Mouse (Mus musculus) forebrain, embryonic 15.5 days (tissue): ENCODE results near the gene Acsl4. TPM values are rescaled to one million over a fixed set of nuclear protein-coding genes. Genes with fewer than 3 reads are reported as not detected.

Experiments
- ATAC-seq: fragments of 200-750 bp; cut with Nextera tagmentation; replicated peaks from 2 replicates; pipeline ENCODE4 v1.8.0; 2017; ENCODE audit warnings: mild to moderate bottlenecking, moderate TSS enrichment, moderate library complexity
- H3K27ac ChIP-seq: fragments of 300-500 bp; sonication (generic); replicated peaks from 2 replicates; pipeline ENCODE4 v1.5.1; 2015; ENCODE audit warnings: mild to moderate bottlenecking, inconsistent platforms
- H3K27me3 ChIP-seq: fragments of 300-500 bp; sonication (generic); 2 replicates; pipeline ENCODE4 v1.6.1; 2015; ENCODE audit warnings: inconsistent platforms
- H3K36me3 ChIP-seq: fragments of 300-500 bp; sonication (generic); 2 replicates; pipeline ENCODE4 v1.6.1; 2015; ENCODE audit warnings: mild to moderate bottlenecking, inconsistent platforms
- H3K4me1 ChIP-seq: fragments of 300-500 bp; sonication (generic); 2 replicates; pipeline ENCODE4 v1.6.1; 2015; ENCODE audit warnings: inconsistent platforms
- H3K4me2 ChIP-seq: fragments of 300-500 bp; sonication (generic); replicated peaks from 2 replicates; pipeline ENCODE4 v1.6.1; 2015; ENCODE audit warnings: mild to moderate bottlenecking, inconsistent platforms
- H3K4me3 ChIP-seq: fragments of 300-500 bp; sonication (generic); 2 replicates; pipeline ENCODE4 v1.5.1; 2015; ENCODE audit warnings: mild to moderate bottlenecking, inconsistent platforms
- H3K9ac ChIP-seq: fragments of 300-500 bp; sonication (generic); replicated peaks from 2 replicates; pipeline ENCODE4 v1.6.1; 2015; ENCODE audit warnings: mild to moderate bottlenecking, inconsistent platforms
- H3K9me3 ChIP-seq: fragments of 300-500 bp; sonication (generic); 2 replicates; pipeline ENCODE4 v1.6.1; 2016; ENCODE audit warnings: inconsistent platforms
- WGBS: fragments of 180-500 bp; shearing (Covaris S2); methylation state at CpG from one replicate; pipeline ENCODE4 v1.1.7; 2015; ENCODE audit warnings: mixed read lengths; 5-methylcytosine and 5-hydroxymethylcytosine counted together
- polyA plus RNA-seq: library from polyadenylated mRNA; unstranded; fragments of >200 nt; fragmentation: Nextera tagmentation; extraction: Ambion mirVana; gene quantifications from 2 replicates; pipeline ENCODE4 v1.2.1, GENCODE M21; 2015

Acsl4 gene
- polyA plus RNA-seq, 1 experiment from 2014 or later, result 11.9 TPM

- no peak for ATAC-seq
- no peaks in the 10 kb centered on the region for H3K9me3 ChIP-seq
- no peak overlapping the region for H3K27ac ChIP-seq
- H3K4me3 ChIP-seq, result no peak overlapping the region
- no peak overlapping the region for H3K4me2 ChIP-seq
- no peak overlapping the region for H3K9ac ChIP-seq
- no peaks in the 10 kb centered on the region for H3K4me1 ChIP-seq
- WGBS, result 64% methylated on average over 5 of the region's 5 CpGs
- H3K27me3 ChIP-seq, result no peaks in the 10 kb centered on the region
- H3K36me3 ChIP-seq, result no peaks in the 10 kb centered on the region
These were observed 104.4 kb downstream of the Acsl4 start for GRCm38 (mm10) chrX:142285905-142286304.

GRCm38 (mm10) chrX:142276573-142276972, 113.8 kb downstream of the Acsl4 start:
- H3K4me2 ChIP-seq, result no peak overlapping the region
- H3K36me3 ChIP-seq, result no peaks in the 10 kb centered on the region
- H3K9ac ChIP-seq, result no peak overlapping the region
- H3K27me3 ChIP-seq, result no peaks in the 10 kb centered on the region
- no peaks in the 10 kb centered on the region for H3K9me3 ChIP-seq
- H3K4me3 ChIP-seq, result no peak overlapping the region
- WGBS, result 76% methylated on average over 3 of the region's 3 CpGs
- ATAC-seq, result no peak
- H3K27ac ChIP-seq, result no peak overlapping the region
- H3K4me1 ChIP-seq, result no peaks in the 10 kb centered on the region

GRCm38 (mm10) chrX:142276031-142276430, 114.3 kb downstream of the Acsl4 start:
- ATAC-seq, result no peak
- Histone ChIP-seq H3K4me3 (no peak overlapping the region), H3K9ac (no peak overlapping the region), H3K27me3 (no peaks in the 10 kb centered on the region), H3K36me3 (no peaks in the 10 kb centered on the region), H3K4me1 (no peaks in the 10 kb centered on the region), H3K9me3 (no peaks in the 10 kb centered on the region), H3K27ac (no peak overlapping the region), H3K4me2 (no peak overlapping the region)
- WGBS, result 76% methylated on average over 3 of the region's 3 CpGs

Other genes with a start within 250 kb of the Acsl4 start
- 0.03 and 0.08 TPM in 2 replicates for gene Gucy2f, start 193.6 kb downstream of the Acsl4 start, polyA plus RNA-seq
- gene Nxt2, start 163.8 kb downstream of the Acsl4 start, polyA plus RNA-seq, result 22.5 and 24.4 TPM in 2 replicates
- 26.8 and 29.5 TPM in 2 replicates for gene Kcne1l, start 84.2 kb downstream of the Acsl4 start, polyA plus RNA-seq